Mouse (Mus musculus) layer of hippocampus, postnatal 25 days (tissue): ENCODE data around the gene Ascc1. TPM values are rescaled to one million over a fixed set of nuclear protein-coding genes. Genes with fewer than 3 reads are reported as not detected.
A peak's percentile ranks its signal among the peaks of the same experiment; 100 is the strongest.
"Not testable (repeated sequence)": the region's sequence is repeated elsewhere in the genome, so short reads cannot be mapped to it uniquely, and the experiment has no call there.

Source experiments
- DNase-seq, 2 experiments: peaks; one replicate each; pipeline ENCODE4 v3.0.0; 2022; ENCODE audit warnings: mixed read lengths in 2 of 2, low spot score in 1 of 2; ENCODE audit errors: extremely low spot score in 1 of 2
- microRNA-seq, 2 experiments: library from miRNA; unstranded; fragments of <30 nt; microRNA quantifications; one replicate each; pipeline ENCODE4 v1.2.0; 2021
- total RNA-seq, 2 experiments: library from RNA; stranded (reverse); gene quantifications; 2 replicates each; pipeline ENCODE4 v1.2.3; 2021

Ascc1 gene
- total RNA-seq, 2 experiments from 2014 or later, result 16.7 to 18.1 TPM

- not testable (repeated sequence) for DNase-seq
These were observed 145.0 kb downstream of the Ascc1 start for GRCm38 (mm10) chr10:60147510-60148047.

- peak; percentile 73 to 91 for DNase-seq
These were observed 145.5 kb downstream of the Ascc1 start for GRCm38 (mm10) chr10:60148087-60148486.

Small RNAs within 50 kb of the gene (microRNA-seq; reads per million reads assigned to microRNA genes)
- 3.0 to 4.8 reads per million in 2 experiments for gene Mir6906

Other genes with a start within 250 kb of the Ascc1 start
- 10 to 100 TPM; 53.3 to 54.0 TPM for gene Dnajb12, start 123.2 kb upstream of the Ascc1 start, total RNA-seq
- 10 to 100 TPM; 77.1 to 100.0 TPM for gene Ddit4, start 51.0 kb upstream of the Ascc1 start, total RNA-seq
- 10 to 100 TPM; 59.3 to 77.3 TPM for gene Anapc16, start 330 bp downstream of the Ascc1 start, total RNA-seq
- 100 to 1,000 TPM; 509 to 518 TPM for gene Spock2, start 103.4 kb downstream of the Ascc1 start, total RNA-seq
- gene Chst3, start 216.5 kb downstream of the Ascc1 start, total RNA-seq, result 1 to 10 TPM; 2.8 to 3.1 TPM